Mouse (Mus musculus) lung, embryonic 15.5 days (tissue): ENCODE data around the gene Myoz1. TPM values are rescaled to one million over a fixed set of nuclear protein-coding genes. Genes with fewer than 3 reads are reported as not detected.
"Not testable (repeated sequence)": the region's sequence is repeated elsewhere in the genome, so short reads cannot be mapped to it uniquely, and the experiment has no call there.

Source experiments
- ATAC-seq: fragments of 200-750 bp; cut with Nextera tagmentation; 2 replicates; pipeline ENCODE4 v1.8.0; 2017; ENCODE audit warnings: moderate number of reproducible peaks, borderline replicate concordance; ENCODE audit not compliant: low FRiP score, low TSS enrichment; ENCODE audit errors: extremely low read depth
- H3K27ac ChIP-seq: fragments of 300-500 bp; sonication (generic); 2 replicates; pipeline ENCODE4 v1.5.1; 2015; ENCODE audit warnings: moderate library complexity, mild to moderate bottlenecking, inconsistent platforms
- H3K27me3 ChIP-seq: fragments of 300-500 bp; sonication (generic); 2 replicates; pipeline ENCODE4 v1.6.1; 2015; ENCODE audit warnings: inconsistent platforms
- H3K36me3 ChIP-seq: fragments of 300-500 bp; sonication (generic); 2 replicates; pipeline ENCODE4 v1.6.1; 2015; ENCODE audit warnings: inconsistent platforms
- H3K4me1 ChIP-seq: fragments of 300-500 bp; sonication (generic); 2 replicates; pipeline ENCODE4 v1.6.1; 2015; ENCODE audit warnings: inconsistent platforms
- H3K4me2 ChIP-seq: fragments of 300-500 bp; sonication (generic); 2 replicates; pipeline ENCODE4 v1.6.1; 2015; ENCODE audit warnings: inconsistent platforms, mild to moderate bottlenecking, moderate library complexity
- H3K4me3 ChIP-seq: fragments of 300-500 bp; sonication (generic); 2 replicates; pipeline ENCODE4 v1.5.1; 2015; ENCODE audit warnings: mild to moderate bottlenecking, inconsistent platforms
- H3K9ac ChIP-seq: fragments of 300-500 bp; sonication (generic); 2 replicates; pipeline ENCODE4 v1.6.1; 2015; ENCODE audit warnings: inconsistent platforms
- H3K9me3 ChIP-seq: fragments of 300-500 bp; sonication (generic); 2 replicates; pipeline ENCODE4 v1.6.1; 2016; ENCODE audit warnings: inconsistent platforms
- WGBS: fragments of 180-500 bp; shearing (Covaris S2); methylation state at CpG from one replicate; pipeline ENCODE4 v1.1.7; 2015; 5-methylcytosine and 5-hydroxymethylcytosine counted together
- polyA plus RNA-seq: library from polyadenylated mRNA; unstranded; fragments of >200 nt; fragmentation: Nextera tagmentation; extraction: Ambion mirVana; gene quantifications from 2 replicates; pipeline ENCODE4 v1.2.1, GENCODE M21; 2015

Gene Myoz1
- polyA plus RNA-seq, 1 experiment from 2014 or later: 0.37 TPM

DNA sequence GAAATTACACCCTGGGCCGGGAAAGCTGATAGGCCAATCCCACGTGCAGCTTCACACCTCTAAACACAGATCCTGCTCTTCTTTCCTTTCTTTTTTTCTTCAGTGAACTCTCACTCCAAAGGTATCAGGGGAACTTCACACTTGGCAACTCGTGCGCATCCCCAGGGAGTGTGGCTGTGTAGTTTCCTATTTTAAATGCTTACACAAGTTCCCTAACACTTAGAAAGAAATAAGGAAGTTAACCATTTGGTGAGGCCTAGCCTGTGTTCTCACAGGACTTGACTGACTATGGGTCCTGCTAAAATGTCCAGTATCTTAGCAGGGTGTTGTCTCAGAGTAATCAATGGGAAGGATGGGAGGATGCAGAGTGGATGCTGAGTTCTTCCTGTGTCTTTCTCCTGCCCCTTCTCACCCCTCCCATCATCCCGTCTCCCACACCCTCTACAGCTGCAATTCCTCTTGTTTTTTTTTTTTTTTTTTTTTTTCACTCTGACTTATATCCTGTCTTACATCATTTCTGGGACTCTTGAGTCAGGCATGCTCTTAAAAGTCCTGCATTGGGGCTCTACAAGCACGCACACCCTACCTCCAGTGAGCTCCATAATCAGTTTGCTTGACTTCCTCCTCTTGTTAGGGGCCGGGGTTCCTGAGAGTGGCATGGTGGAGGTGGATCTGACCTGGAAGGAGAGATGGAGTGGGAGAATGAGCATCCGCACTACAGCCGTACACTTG lies 1.5 kb downstream of the Myoz1 start:
- WGBS: 64% methylated on average over 9 of the region's 9 CpGs

GRCm38 (mm10) chr14:20651722-20652256 lies 4.6 kb downstream of the Myoz1 start:
- H3K36me3 ChIP-seq: no peaks in the 10 kb centered on the region
- no peak for ATAC-seq
- no peak overlapping the region for H3K9ac ChIP-seq

More for the DNA sequence above, 1.5 kb downstream of the Myoz1 start:
- Histone ChIP-seq H3K4me2 (no peak overlapping the region), H3K4me1 (no peaks in the 10 kb centered on the region), H3K36me3 (no peaks in the 10 kb centered on the region), H3K27me3 (no peaks in the 10 kb centered on the region), H3K9me3 (no peaks in the 10 kb centered on the region), H3K4me3 (no peak overlapping the region), H3K27ac (no peak overlapping the region), H3K9ac (no peak overlapping the region)
- ATAC-seq: no peak

DNA sequence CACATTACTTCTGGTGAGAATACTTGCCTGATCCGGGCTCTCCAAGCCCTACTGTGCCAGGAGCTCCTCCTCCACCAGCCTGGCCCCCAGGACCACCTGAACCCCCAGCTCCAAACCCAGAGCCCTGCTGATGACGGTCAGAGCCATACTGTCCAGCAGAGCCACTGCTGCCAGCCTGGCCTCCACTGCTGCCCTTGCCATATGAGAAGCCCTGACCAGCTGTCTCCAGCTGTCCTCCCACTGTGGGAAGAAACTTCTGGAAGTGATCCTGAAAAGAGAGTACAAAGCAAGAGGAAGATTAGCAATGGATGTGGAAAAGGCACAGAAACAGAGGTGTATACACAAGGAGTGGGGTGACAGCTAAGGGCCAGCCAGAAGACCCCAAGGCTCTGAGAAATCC lies 5.3 kb downstream of the Myoz1 start:
- no peak overlapping the region for H3K27ac ChIP-seq
- WGBS: 82% methylated on average over 2 of the region's 2 CpGs

More at GRCm38 (mm10) chr14:20651722-20652256, 4.6 kb downstream of the Myoz1 start:
- Histone ChIP-seq H3K9me3 (no peaks in the 10 kb centered on the region), H3K27ac (no peak overlapping the region), H3K4me3 (no peak overlapping the region), H3K4me2 (no peak overlapping the region), H3K4me1 (no peaks in the 10 kb centered on the region), H3K27me3 (no peaks in the 10 kb centered on the region)
- 56% methylated on average over 4 of the region's 4 CpGs for WGBS

DNA sequence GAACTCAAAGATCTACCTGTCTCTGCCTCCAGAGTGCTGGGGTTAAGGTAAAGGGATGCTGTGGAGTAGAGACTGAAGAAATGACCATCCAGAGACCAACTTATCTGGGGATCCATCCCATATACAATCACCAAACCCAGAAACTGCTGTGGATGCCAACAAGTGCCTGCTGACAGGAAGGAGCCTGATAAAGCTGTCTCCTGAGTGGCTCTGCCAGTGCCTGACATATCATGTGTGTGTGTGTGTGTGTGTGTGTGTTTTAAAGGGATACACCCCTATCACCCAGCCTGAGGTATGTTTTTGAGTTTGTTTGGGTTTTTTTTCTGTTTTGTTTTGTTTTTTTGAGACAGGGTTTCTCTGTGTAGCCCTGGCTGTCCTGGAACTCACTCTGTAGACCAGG lies 10.0 kb downstream of the Myoz1 start:
- H3K4me1 ChIP-seq: peaks cover 6% of the 10 kb centered on the region; the same call in 1 of the 2 replicates
- H3K9ac ChIP-seq: no peak overlapping the region
- no peaks in the 10 kb centered on the region for H3K36me3 ChIP-seq
- H3K27me3 ChIP-seq: no peaks in the 10 kb centered on the region
- no peak overlapping the region for H3K4me3 ChIP-seq
- H3K27ac ChIP-seq: no peak overlapping the region
- ATAC-seq: no peak
- H3K4me2 ChIP-seq: no peak overlapping the region
- H3K9me3 ChIP-seq: no peaks in the 10 kb centered on the region

More for the DNA sequence above, 5.3 kb downstream of the Myoz1 start:
- 0 out of 2 replicates have a peak, but pooled peaks have one; percentile 14 for ATAC-seq
- no peaks in the 10 kb centered on the region for H3K27me3 ChIP-seq
- H3K9me3 ChIP-seq: no peaks in the 10 kb centered on the region
- H3K36me3 ChIP-seq: no peaks in the 10 kb centered on the region
- H3K4me2 ChIP-seq: no peak overlapping the region
- H3K4me1 ChIP-seq: no peaks in the 10 kb centered on the region
- no peak overlapping the region for H3K9ac ChIP-seq
- H3K4me3 ChIP-seq: no peak overlapping the region

- ATAC-seq: no peak
- no peak overlapping the region for H3K27ac ChIP-seq
- H3K4me3 ChIP-seq: no peak overlapping the region
- no peaks in the 10 kb centered on the region for H3K9me3 ChIP-seq
- WGBS: 30% methylated on average over 3 of the region's 3 CpGs
- H3K4me2 ChIP-seq: no peak overlapping the region
- H3K36me3 ChIP-seq: no peaks in the 10 kb centered on the region
- peaks cover 6% of the 10 kb centered on the region; the same call in 1 of the 2 replicates for H3K4me1 ChIP-seq
- no peak overlapping the region for H3K9ac ChIP-seq
- no peaks in the 10 kb centered on the region for H3K27me3 ChIP-seq
Observed at GRCm38 (mm10) chr14:20645547-20645946, 10.8 kb downstream of the Myoz1 start.

DNA sequence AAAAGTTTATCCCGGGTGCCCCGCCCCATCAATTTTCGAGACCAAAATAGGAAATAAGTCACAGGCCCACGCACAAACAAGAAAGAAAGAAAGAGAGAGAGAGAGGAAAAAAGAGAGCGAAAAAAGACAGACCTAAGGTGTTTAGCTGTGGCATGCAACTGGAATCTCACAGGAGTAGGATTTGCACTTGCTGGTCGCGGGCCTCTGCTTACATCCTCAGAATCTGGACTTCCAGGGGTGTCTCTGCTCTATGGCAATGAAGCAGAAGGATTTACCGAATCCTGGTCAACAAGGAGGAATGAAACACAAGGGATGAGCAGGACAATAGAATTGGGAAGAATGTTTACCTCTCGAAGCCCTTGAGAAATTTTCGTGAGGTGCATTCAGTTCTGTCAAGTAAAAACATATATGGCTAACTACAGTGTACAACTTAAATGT lies 14.9 kb downstream of the Myoz1 start:
- peak overlapping the region; percentile 93 for H3K27ac ChIP-seq
- no peak for ATAC-seq
- H3K27me3 ChIP-seq: no peaks in the 10 kb centered on the region
- H3K9me3 ChIP-seq: no peaks in the 10 kb centered on the region
- WGBS: 12% methylated on average over 10 of the region's 10 CpGs
- H3K4me1 ChIP-seq: peaks cover 10% of the 10 kb centered on the region; the same call in 1 of the 2 replicates
- peak overlapping the region; percentile 74 for H3K4me2 ChIP-seq
- no peaks in the 10 kb centered on the region for H3K36me3 ChIP-seq
- H3K4me3 ChIP-seq: peak overlapping the region; percentile 79
- H3K9ac ChIP-seq: peak overlapping the region; percentile 91

GRCm38 (mm10) chr14:20640644-20641437 lies 15.5 kb downstream of the Myoz1 start, which contains the start of gene Usp54:
TSS of gene Usp54 (minus strand) at chr14:20641063.
- no peaks in the 10 kb centered on the region for H3K27me3 ChIP-seq
- ATAC-seq: peak; percentile 96
- no peaks in the 10 kb centered on the region for H3K36me3 ChIP-seq
- H3K27ac ChIP-seq: peak within 1 kb of the TSS; percentile 93
- under 1% methylated on average over 72 of the region's 73 CpGs for WGBS
- no peaks in the 10 kb centered on the region for H3K9me3 ChIP-seq
- peak within 1 kb of the TSS; percentile 91 for H3K9ac ChIP-seq
- peak within 1 kb of the TSS; percentile 79 for H3K4me3 ChIP-seq
- H3K4me1 ChIP-seq: peaks cover 10% of the 10 kb centered on the region; the same call in 1 of the 2 replicates
- H3K4me2 ChIP-seq: peak within 1 kb of the TSS; percentile 74

DNA sequence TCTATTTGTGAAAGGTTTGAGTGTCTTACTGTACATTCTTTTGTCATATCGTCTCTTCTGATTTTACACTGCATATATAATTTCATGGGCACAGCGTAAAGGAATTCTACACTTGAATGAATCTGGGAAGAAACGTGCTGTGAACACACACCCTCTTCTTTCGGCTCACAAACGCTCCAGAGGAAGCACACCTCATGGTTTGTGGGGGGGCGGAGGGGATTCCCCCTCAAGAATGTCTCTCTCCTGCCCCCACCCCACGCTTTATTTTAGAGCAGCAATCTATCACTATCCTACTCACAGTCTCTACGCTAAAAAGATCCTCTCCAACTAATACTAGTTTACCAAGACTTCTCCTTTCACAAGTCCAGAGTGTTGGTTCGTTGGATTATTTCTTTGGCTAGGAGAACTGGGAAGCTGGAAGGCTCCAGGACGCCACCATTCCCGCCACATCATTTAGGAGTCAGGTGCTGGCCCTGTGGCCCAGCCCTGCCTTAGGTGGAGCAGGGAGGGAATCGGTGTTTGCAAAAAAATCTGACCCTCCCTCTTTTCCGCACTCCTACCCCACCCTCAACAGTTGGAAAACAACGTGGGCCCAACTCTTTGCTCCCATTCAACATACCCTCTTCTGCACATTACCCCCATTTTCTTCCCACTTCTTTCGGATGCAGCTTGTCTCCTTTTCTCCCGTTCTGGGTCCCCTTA lies 16.3 kb downstream of the Myoz1 start:
- Histone ChIP-seq H3K4me1 (peaks cover 10% of the 10 kb centered on the region; the same call in 1 of the 2 replicates), H3K27me3 (no peaks in the 10 kb centered on the region), H3K4me2 (peak overlapping the region; percentile 74), H3K9me3 (no peaks in the 10 kb centered on the region), H3K9ac (peak overlapping the region; percentile 58), H3K27ac (peak overlapping the region; percentile 93), H3K36me3 (no peaks in the 10 kb centered on the region), H3K4me3 (peak overlapping the region; percentile 79)
- peak; percentile 52 for ATAC-seq
- 2% methylated on average over 16 of the region's 16 CpGs for WGBS

- H3K4me3 ChIP-seq: no peak overlapping the region
- H3K27ac ChIP-seq: no peak overlapping the region
- no peaks in the 10 kb centered on the region for H3K27me3 ChIP-seq
Observed at GRCm38 (mm10) chr14:20638702-20639101, 17.6 kb downstream of the Myoz1 start.

GRCm38 (mm10) chr14:20637818-20638574 lies 18.3 kb downstream of the Myoz1 start:
- Histone ChIP-seq H3K27me3 (no peaks in the 10 kb centered on the region), H3K4me1 (peaks cover 10% of the 10 kb centered on the region; the same call in 1 of the 2 replicates), H3K27ac (no peak overlapping the region), H3K9ac (no peak overlapping the region), H3K36me3 (no peaks in the 10 kb centered on the region), H3K9me3 (no peaks in the 10 kb centered on the region), H3K4me2 (no peak overlapping the region), H3K4me3 (no peak overlapping the region)
- 70% methylated on average over 2 of the region's 2 CpGs for WGBS
- ATAC-seq: no peak

More at GRCm38 (mm10) chr14:20638702-20639101, 17.6 kb downstream of the Myoz1 start:
- WGBS: 87% methylated on average over 6 of the region's 6 CpGs
- ATAC-seq: no peak
- Histone ChIP-seq H3K9ac (no peak overlapping the region), H3K9me3 (no peaks in the 10 kb centered on the region), H3K36me3 (no peaks in the 10 kb centered on the region), H3K4me1 (peaks cover 10% of the 10 kb centered on the region; the same call in 1 of the 2 replicates), H3K4me2 (no peak overlapping the region)

DNA sequence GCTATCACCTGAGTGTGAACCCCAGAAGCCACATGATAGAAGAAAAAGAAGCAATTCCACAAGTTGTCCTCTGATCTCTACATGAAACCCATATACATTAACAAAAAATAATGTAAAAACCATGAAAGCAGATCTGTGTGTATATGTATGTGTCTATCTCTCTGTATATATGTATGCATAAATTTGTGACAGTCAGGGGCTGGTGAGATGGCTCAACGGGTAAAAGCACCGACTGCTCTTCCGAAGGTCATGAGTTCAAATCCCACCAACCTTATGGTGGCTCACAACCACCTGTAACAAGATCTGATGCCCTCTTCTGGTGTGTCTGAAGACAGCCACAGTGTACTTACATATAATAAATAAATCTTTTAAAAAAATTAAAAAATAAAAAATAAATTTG lies 19.4 kb downstream of the Myoz1 start:
- H3K27ac ChIP-seq, H3K9me3 ChIP-seq, H3K4me2 ChIP-seq, H3K4me3 ChIP-seq, ATAC-seq, H3K27me3 ChIP-seq, H3K4me1 ChIP-seq, H3K36me3 ChIP-seq, H3K9ac ChIP-seq: not testable (repeated sequence)
- WGBS: 86% methylated on average over 3 of the region's 3 CpGs
